Mouse (Mus musculus): ENCODE measurements around the gene 5031439G07Rik.
A peak's percentile ranks its signal among the peaks of the same experiment; 100 is the strongest.

5031439G07Rik gene

GRCm38 (mm10) chr15:84994498-84994897 lies 6.1 kb upstream of the 5031439G07Rik start:
- DNase-seq = no peak

- no peak for DNase-seq
Measured at GRCm38 (mm10) chr15:84989771-84990170, 1.4 kb upstream of the 5031439G07Rik start.

GRCm38 (mm10) chr15:84989098-84989497 lies 747 bp upstream of the 5031439G07Rik start:
- DNase-seq = no peak

GRCm38 (mm10) chr15:84987020-84987815 lies 1.1 kb downstream of the 5031439G07Rik start:
- DNase-seq = peak in 1 of 2 experiments; percentile 57

- no peak for DNase-seq
Measured at GRCm38 (mm10) chr15:84986171-84987019, 2.0 kb downstream of the 5031439G07Rik start.

GRCm38 (mm10) chr15:84985516-84986160 lies 2.7 kb downstream of the 5031439G07Rik start:
- DNase-seq = no peak

- no peak for DNase-seq
Measured at GRCm38 (mm10) chr15:84983721-84984120, 4.6 kb downstream of the 5031439G07Rik start.

GRCm38 (mm10) chr15:84982888-84983287 lies 5.5 kb downstream of the 5031439G07Rik start:
- DNase-seq = no peak

- DNase-seq = no peak
Measured at GRCm38 (mm10) chr15:84981609-84982313, 6.6 kb downstream of the 5031439G07Rik start.

GRCm38 (mm10) chr15:84975729-84976128 lies 12.6 kb downstream of the 5031439G07Rik start:
- peak; percentile 31 to 47 for DNase-seq

GRCm38 (mm10) chr15:84973544-84973871 lies 14.8 kb downstream of the 5031439G07Rik start:
- DNase-seq = no peak

GRCm38 (mm10) chr15:84972860-84973543 lies 15.3 kb downstream of the 5031439G07Rik start:
- DNase-seq = peak; percentile 38 to 61

GRCm38 (mm10) chr15:84968534-84968933 lies 19.8 kb downstream of the 5031439G07Rik start:
- no peak for DNase-seq

GRCm38 (mm10) chr15:84965575-84966360 lies 22.6 kb downstream of the 5031439G07Rik start:
- peak; percentile 88 to 90 for DNase-seq

GRCm38 (mm10) chr15:84964771-84965170 lies 23.6 kb downstream of the 5031439G07Rik start:
- DNase-seq = no peak

GRCm38 (mm10) chr15:84962518-84962917 lies 25.8 kb downstream of the 5031439G07Rik start:
- DNase-seq = no peak

- DNase-seq = peak; percentile 26 to 30
Measured at GRCm38 (mm10) chr15:84960692-84961091, 27.7 kb downstream of the 5031439G07Rik start.

- no peak for DNase-seq
Measured at GRCm38 (mm10) chr15:84959891-84960290, 28.5 kb downstream of the 5031439G07Rik start.

- DNase-seq = no peak
Measured at GRCm38 (mm10) chr15:84958331-84958730, 30.0 kb downstream of the 5031439G07Rik start.

GRCm38 (mm10) chr15:84957851-84958250 lies 30.5 kb downstream of the 5031439G07Rik start:
- peak in 1 of 2 experiments; percentile 21 for DNase-seq

- DNase-seq = no peak
Measured at GRCm38 (mm10) chr15:84953259-84953658, 35.1 kb downstream of the 5031439G07Rik start.

Measured in kidney, postnatal 4 days (tissue).